Mouse (Mus musculus): ENCODE results near the gene Ube2s.
"Not testable (repeated sequence)": the region's sequence is repeated elsewhere in the genome, so short reads cannot be mapped to it uniquely, and the experiment has no call there.

The Ube2s gene

DNA sequence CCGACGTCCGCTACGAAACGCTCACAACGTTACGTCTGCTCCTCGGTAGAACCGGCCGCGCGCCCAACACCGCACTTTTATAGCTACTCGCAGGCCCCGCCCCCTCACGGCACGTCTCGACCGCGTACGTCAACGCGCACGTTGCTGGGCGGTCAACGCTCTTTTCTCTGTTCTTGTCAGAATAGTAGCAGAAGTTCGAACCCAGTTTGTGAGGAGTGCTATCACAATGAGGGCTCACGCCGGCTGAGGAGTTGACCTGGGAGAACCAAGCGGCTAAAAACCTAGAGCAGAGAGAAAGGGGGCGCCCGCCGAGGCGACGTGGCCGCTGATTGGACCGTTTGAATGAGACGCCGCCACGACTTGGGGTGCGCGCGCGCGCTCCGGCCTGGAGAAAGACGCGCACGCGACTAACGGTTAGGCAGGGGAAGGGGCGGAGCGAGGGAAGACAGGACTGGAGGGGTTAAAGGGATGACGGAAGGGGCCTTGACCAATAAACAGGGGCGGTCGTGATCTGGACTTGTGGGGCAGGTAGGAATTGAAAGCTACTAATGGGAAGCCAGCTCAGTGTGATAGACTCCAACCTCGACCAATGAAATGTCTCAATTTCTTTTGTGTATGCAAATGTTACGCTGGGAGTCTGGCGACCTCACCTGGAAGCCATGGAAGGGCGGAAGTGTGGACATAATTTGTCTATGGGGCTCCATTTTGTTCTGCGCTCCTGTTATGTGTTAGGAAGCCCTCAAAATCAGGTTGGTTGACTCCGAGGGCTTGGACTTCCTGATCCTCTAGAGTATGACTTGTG, at the start of gene Ube2s:
TSS of gene Ube2s (minus strand) at position 288 of the 802 bp plus-strand sequence.
- DNase-seq (ENCODE audit: low spot score in 2 of 2), result peak; percentile 97 to 99

DNA sequence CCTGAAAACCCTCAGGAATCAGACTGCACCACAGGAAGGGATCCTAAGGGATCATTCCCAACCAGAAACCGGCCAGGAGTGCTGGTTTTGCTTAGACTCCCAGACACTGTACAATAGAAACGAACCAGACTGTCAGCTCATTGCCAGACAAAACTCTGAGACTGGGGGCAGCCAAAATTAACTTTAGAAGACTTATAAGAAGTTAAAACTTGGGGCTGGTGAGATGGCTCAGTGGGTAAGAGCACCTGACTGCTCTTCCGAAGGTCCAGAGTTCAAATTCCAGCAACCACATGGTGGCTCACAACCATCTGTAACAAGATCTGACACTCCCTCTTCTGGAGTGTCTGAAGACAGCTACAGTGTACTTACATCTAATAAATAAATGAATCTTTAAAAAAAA, 48.5 kb upstream of the Ube2s start:
- not testable (repeated sequence) for DNase-seq (ENCODE audit: low spot score in 2 of 2)

DNA sequence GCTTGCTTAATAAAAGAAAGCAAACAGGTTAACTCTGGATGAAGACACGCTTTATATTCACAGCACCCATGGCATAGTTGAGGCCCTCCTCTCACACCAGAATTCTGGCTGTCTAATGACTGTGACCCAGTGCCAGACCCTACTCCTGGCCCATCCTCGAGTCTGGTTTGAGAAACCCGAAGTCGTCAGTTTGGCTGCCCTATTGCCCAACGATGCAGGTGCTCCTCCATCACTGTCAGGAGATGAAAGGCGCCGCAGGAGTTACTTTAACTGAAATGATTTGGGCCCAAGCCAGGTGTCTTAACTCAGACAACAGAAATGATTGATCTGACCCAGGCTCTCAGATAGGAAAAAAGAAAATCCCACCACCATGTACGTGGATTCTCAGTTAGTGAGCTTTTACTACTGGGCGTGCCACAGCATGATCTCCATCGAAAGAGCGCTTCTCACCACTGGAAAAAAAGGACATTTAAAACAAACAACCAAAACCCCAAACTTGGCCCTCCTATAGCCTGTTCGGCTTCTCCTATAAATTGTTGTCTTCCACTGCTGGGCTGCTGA, 47.1 kb upstream of the Ube2s start:
- no peak for DNase-seq (ENCODE audit: low spot score in 2 of 2)

DNA sequence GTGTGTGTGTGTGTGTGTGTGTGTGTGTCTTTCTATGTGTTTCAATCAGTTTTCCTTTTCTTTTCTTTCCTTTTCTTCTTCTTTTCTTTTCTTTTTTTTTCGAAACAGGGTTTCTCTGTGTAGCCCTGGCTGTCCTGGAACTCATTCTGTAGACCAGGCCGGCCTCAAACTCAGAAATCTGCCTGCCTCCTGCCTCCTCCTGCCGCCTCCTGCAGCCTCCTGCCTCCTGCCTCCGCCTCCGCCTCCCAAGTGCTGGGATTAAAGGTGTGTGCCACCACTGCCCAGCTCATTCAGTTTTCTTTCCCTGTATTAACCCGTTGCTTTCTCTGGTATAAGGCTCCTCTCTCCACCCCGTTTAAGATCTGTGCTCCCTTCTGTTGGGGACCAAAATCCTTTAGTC, 44.9 kb upstream of the Ube2s start:
- DNase-seq (ENCODE audit: low spot score in 2 of 2), result no peak

DNA sequence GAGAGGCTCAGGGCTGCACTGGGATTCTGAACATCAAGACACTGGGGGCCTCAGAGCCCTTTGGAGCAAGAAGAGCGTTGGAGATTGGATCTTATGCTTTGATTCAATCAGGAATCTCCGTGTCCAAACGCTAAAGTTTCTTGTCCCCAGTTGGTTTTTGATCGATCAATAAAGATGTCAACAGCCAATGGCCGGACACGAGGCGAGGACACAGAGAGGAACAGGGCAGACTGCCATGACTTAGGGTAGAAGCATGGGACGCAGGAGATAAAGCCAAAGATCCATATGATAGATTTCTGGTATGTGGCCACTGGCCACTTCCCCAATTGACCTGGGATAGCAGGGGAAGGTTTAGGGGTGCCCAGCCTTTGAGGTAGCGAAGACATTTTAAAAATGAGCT, 44.1 kb upstream of the Ube2s start:
- no peak for DNase-seq (ENCODE audit: low spot score in 2 of 2)

DNA sequence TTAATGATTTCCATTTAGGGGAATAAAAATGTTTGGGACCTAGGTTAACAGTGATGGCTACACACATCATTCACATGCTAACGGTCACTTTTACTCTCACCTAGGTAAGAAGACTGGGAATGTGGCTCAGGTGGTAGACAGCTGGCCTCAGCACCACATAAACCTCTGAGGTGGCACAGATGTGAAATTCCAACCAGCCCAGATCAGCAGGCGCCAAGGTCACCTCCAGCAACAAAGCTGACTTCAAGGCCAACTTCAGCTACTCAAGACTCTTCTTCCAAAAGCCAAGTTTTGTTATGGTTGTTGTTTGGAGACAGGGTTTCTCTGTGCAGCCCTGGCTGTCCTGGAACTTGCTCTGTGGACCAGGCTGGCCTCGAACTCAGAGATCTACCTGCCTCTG, 41.2 kb upstream of the Ube2s start:
- DNase-seq (ENCODE audit: low spot score in 2 of 2), result no peak

DNA sequence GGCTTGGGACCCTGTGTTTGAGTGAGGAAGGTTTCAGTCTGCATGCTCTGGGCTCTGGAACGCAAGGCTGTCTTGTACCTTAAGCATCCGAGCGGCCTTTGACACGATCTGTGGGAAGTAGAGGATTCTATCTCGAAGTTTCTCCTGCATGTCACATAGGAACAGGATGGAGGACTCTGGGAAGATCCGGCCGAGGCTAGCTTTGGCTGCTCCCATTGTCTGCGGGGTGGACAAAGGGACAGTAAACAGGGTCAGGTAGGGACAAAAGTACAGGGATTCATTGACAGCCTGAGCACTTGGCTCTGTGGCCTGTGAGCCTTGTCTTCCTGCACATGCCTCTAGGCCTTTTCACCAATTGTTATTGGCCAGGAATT, 38.9 kb upstream of the Ube2s start:
- DNase-seq (ENCODE audit: low spot score in 2 of 2), result no peak

DNA sequence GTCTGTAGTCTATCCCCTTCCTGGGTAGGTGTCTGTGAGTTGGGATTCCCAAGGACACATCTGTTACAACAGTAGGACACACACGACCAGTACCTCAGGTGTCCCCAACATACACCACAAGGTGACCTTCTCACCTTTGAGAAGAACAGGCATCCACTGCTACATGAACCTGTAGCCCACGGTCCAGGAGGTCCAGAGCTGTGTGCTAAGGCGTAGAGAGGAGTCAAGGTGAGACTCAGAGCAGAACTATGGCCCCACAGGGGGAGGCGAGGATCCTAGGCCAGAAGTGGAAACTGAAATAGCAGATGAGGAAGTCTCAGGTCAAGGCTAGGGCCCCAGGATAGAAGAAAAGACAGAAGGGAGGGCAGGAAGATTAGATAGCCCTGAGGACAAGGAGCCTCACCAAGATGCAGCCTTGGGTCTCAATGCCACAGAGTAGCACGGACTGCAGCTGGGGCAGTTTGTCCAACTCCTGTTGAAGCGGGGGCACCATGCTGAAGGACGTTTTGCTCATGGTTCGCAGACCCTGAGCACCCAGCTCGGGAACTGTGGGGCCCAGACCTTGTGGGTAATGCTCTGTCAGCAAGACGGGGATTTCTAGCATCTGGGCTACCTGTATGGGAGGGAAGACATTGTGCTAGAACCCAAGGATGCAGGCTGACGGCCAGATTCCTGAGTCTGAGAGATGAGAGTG, 38.4 kb upstream of the Ube2s start:
- DNase-seq (ENCODE audit: low spot score in 2 of 2), result no peak

DNA sequence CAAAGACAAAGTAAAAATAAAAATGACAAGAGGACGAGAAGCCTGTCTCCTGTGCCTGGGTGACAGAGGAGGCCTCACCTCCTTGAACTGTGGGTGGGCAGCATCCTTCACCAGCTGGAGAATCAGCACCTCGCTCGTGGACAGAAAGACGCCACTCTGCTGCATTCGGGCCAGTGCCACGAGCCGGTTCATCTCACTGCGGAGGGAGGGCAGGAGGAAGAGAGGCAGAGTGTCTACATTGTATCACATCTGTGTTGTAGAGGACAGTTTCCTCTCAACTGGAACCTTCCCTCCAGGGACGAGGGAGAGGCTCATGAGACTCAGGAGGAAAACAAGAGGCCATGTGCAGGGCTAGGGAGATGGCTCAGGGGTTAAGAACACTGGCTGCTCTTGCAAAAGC, 37.0 kb upstream of the Ube2s start:
- no peak for DNase-seq (ENCODE audit: low spot score in 2 of 2)

DNA sequence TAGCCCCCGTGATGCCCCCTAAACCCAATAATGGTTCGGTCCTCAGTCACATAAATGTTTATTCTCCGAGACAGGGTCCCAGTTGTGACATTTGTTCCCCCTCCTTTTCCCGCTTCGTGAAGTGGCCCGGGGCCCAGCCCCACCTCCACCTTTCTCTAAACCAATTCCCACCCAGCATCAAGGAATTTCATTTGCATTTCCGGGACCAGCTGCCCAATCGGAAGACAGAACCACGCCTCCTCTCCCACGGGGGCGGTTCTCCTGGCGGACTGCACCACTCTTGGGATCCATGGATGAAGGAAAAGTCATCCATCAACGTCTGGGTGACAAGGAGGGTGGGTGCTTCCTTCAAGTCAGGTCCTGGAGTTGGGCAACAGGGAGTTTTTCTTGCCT, 32.5 kb upstream of the Ube2s start:
- DNase-seq (ENCODE audit: low spot score in 2 of 2), result no peak

DNA sequence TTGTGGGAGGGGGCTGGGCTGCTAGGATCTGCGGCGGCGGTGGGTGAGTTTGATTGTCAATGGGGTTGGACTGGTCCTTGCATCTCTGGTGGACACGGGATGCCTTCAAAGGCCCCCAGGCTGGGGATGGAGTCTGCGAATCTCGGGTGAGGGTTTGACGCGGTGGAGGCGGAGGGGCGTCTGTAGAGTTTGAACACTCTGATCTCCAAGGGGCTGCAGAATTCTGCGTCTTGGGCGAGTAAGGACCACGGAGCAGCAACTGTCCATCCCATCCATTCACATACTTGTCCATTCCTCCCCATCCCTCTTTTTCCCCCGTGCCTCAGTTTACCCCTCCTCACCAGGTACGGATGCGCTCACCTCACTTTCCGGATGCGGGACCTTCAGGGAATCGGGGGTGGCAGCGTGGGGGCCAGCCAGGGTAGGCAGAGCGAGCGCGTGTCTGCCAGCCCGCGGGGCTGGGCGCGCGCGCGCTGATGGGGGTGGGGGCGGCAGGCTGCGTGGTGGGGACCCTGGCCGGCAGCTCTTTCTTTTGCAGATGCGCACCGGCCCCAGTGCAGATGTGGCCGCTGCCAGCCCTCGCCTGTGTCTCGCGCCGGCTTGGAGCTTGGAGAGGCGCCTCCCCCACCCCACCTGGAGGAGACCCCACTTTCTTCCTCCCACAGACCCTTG, 32.0 kb upstream of the Ube2s start, which contains the start of gene Shisa7:
TSS of gene Shisa7 (minus strand) at position 452 of the 672 bp plus-strand sequence.
- no peak for DNase-seq (ENCODE audit: low spot score in 2 of 2)

DNA sequence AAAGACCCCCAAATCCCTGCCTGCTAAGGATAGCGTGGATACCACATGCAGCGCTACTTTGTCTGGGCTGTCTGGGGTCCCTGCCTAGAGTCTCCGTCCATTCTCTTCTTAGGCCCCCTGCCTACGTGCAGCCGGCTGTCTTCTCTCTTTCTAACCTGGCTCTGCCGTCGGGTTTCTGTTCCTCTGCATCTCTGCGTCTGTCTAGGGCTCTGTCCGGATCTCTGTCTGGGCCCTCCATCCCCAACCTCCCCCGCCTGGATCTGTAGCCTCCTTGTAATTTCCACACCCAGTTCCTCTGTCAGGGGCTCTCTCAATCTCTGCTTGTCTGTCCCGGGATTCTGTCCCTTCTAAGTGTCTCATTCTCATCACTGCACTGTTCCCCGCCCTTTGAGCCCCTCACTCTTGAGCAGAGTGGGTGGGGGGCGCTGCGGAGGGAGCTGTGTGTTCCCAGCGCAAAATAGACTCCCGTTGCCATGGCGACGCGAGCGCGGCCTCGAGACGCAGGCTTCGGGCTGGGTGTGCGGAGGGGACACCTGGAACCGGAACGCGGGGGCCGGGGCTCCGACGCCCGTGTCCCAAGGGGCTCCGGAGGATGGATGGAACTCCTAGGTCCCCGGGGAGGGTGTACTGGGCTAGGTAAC, 31.3 kb upstream of the Ube2s start:
- DNase-seq (ENCODE audit: low spot score in 2 of 2), result no peak

DNA sequence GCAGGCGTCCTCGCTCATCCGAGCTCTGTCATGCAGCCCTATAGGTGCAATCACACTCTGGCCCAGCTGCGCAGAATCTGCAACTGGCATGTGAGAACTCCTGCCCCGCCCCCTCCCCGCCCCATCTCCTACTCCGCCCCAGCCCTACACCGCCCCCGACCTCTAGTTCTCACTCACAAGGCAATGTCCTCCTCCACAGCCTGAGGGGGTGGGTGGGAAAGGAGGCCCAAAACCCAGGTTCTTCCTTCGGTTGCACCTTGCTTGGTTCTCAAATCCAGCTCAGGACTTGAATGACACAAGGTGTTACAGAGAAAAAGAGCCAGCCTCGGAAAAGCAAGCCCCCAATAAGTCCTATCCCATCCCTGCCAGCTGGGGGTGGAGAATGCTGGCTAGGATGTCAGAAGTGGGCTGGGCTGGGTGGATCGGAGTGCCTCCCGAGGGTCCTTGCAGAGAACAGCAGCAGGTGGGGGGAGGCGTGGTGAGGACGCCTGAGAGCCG, 30.3 kb upstream of the Ube2s start:
- DNase-seq (ENCODE audit: low spot score in 2 of 2), result no peak

DNA sequence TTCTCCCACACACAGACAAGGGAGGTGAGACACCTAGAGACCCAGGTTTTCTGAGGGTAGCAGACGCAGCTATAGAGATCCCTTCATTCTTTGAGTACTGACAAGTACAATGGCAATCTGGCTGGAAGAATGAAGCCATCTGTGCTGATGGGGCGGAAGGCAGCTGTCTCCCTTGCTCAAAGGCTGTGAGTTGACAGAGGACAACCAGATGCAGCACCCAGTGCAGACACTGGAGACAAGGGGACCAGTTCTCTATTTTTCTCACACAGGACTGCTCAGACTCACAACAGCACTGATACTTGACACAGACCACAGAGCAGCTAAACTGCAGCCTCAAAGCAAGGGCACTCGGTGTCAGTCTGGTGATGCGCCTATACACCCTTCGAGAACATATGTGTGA, 29.7 kb upstream of the Ube2s start:
- no peak for DNase-seq (ENCODE audit: low spot score in 2 of 2)

DNA sequence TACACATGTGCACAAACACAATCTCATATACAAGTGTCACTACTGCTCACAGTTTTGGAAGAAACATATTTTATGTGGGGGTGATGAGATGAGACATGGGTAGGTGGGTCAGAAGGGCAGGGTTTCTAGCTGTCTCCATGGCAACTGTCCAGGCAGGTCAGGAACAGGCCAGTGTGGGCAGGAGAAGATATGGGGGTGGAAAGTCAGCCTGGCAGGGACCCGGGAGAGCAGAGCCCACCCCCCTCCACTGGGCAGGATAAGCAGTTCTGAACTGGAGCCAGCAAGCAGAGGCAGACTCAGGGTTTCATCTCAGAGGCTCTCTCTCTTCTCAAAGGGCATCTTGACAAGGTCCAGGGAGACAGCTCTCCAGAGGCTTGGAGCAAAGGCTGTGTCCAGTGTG, 25.2 kb upstream of the Ube2s start:
- no peak for DNase-seq (ENCODE audit: low spot score in 2 of 2)

DNA sequence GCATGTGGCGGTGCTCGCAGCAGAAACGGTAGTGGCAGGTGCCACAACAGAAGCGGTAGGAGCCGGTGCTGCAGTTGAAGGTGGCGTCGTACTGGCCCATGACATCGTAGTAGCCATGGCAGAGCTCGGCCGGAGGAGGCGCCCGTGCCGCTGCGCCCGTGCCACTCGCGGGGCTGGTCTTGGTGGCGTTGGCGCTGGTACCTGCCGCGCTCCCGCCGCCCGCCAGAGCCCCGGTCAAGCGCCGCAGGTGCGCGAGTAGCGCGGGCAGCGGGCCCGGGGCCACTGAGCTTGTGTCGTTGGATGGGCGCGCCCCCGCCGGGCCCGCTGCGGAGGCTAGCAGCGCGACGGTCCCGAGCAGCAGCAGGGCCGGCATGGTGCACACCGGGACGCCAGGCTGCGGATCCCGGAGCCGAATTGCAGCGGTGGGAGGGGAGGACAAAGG, 24.0 kb upstream of the Ube2s start:
- DNase-seq (ENCODE audit: low spot score in 2 of 2), result peak in 1 of 2 experiments; percentile 43

DNA sequence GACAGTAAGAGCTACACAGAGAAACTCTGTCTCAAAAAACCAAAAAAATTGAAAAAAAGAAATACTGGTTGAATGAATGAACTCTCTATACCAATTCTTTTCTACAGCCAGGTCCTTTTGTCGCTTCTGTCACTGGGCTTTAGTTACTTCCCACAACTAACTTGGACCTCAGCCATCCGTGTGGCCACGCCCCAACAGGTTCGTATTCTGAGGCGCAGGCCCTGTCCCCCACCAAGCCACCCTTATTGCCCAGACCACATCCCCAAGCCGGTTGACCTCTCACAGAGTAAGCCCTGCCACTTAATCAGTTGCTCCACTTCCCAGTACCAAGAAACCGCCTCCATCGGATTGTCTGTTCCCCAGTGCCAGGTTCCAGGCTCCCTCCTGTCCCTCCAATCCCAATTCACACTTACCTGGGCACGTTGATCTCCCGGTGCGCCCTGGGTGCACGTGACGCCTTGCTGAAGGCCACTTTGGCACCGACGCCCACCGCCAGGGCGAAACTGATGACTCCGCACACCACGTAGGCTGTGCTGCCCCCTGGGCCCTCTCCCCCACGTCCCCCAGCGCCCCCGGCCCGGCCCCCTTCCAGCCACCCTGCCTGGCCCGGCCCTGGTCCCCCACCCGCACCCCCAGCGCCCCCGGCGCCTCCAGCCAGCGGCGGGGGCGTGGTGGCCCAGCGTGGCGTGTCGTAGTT, 23.4 kb upstream of the Ube2s start:
- DNase-seq (ENCODE audit: low spot score in 2 of 2), result no peak

DNA sequence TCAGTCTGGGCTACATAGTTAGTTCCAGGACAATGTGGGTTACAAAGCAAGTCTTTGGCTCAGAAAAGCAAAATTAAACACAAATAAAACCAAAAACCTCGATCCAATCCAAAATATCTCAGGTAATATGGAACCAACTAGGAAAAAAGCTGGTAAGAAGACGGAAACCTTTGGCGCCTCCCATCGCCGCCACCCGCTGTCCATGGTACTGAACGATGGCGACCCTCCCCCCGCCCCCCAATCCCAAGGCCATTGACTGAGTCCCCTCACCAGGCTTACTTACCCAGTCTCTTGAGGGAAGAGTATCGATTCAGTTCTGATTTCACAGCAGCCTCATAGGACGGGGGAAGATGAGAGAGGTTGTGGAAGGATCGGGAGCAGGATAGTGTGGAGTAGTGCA, 18.1 kb upstream of the Ube2s start:
- no peak for DNase-seq (ENCODE audit: low spot score in 2 of 2)

DNA sequence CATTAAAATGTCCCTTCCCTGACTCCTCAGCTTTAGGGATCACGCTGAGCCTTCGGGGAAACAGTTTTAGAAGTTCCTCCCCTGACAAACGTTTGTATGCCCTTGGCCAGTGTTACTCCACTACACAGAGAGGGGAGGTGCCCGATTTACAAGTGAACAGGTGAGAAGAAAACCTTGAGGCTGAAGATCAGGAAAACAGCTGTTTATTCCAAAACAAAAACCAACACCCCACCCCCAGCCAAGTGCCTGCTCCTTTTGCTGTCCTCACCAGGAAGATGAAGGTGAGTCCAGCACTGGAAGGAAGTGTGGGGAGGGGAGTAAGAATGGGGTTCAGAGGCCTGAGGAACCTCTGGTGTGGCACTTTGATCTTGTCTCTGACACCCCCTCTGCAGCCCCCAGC, 13.0 kb upstream of the Ube2s start:
- no peak for DNase-seq (ENCODE audit: low spot score in 2 of 2)

DNA sequence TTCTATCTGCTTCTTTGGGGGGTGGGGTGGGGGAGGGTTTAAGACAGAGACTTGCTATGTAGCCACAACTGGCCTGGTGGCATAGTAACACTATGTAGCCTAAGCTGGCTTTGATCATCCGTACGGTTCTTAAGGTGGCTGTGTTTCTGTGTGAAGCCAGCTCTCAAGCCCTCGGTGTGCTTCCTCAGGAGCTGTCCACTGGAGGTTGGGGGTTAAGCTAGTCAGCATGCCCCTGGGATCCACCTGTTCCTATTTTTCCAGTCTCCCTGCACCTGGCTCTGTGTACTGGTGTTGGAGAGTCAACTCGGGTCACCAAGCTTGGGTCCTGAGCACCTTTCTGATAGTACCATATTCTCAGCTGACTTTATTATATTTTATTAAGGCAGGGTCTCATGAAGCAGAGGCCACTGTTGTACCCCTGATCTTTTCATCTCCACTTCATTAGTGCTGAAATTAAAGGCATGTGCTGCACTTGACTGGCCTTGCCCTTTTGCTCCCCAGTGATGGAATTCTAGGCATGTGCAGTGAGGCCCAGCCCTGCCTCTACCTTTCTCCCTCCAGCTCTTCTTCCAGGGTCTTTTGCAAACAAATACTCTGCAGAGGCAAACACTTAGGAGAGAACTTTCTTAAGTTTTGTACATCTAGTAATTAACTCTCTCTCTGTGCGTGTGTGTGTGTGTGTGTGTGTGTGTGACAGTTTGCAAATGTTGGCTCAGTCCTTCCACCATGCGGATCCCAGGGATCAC, 9.9 kb upstream of the Ube2s start:
- no peak for DNase-seq (ENCODE audit: low spot score in 2 of 2)

All from spleen, postnatal 14 days (tissue).